Mouse (Mus musculus) hindbrain, embryonic 14.5 days (tissue): ENCODE measurements around the gene Xrcc1. TPM values are rescaled to one million over a fixed set of nuclear protein-coding genes. Genes with fewer than 3 reads are reported as not detected.
"Not testable (repeated sequence)": the region's sequence is repeated elsewhere in the genome, so short reads cannot be mapped to it uniquely, and the experiment has no call there.

Experiments used
- ATAC-seq: fragments of 200-750 bp; cut with Nextera tagmentation; 2 replicates; pipeline ENCODE4 v1.8.0; 2017; ENCODE audit warnings: moderate number of reproducible peaks, mild to moderate bottlenecking, moderate TSS enrichment, moderate library complexity; ENCODE audit not compliant: low FRiP score
- DNase-seq: peaks from one replicate; pipeline ENCODE4 v3.0.0-alpha.2; 2015; ENCODE audit warnings: low spot score
- H3K27ac ChIP-seq: fragments of 300-500 bp; sonication (generic); 2 replicates; pipeline ENCODE4 v1.5.1; 2014; ENCODE audit warnings: mild to moderate bottlenecking, moderate library complexity
- H3K27me3 ChIP-seq: fragments of 300-500 bp; sonication (generic); 2 replicates; pipeline ENCODE4 v1.6.1; 2014; ENCODE audit warnings: mild to moderate bottlenecking, low read length, mixed read lengths; ENCODE audit not compliant: control insufficient read depth, insufficient read depth
- H3K36me3 ChIP-seq: fragments of 300-500 bp; sonication (generic); replicated peaks from 2 replicates; pipeline ENCODE4 v1.6.1; 2014; ENCODE audit not compliant: control insufficient read depth, insufficient read depth
- H3K4me1 ChIP-seq: fragments of 300-500 bp; sonication (generic); replicated peaks from 2 replicates; pipeline ENCODE4 v1.6.1; 2014; ENCODE audit warnings: antibody characterized with exemption, low read length, mixed read lengths; ENCODE audit not compliant: control insufficient read depth, insufficient read depth
- H3K4me2 ChIP-seq: fragments of 300-500 bp; sonication (generic); replicated peaks from 2 replicates; pipeline ENCODE4 v1.6.1; 2014; ENCODE audit warnings: mild to moderate bottlenecking, moderate library complexity
- H3K4me3 ChIP-seq: fragments of 300-500 bp; sonication (generic); replicated peaks from 2 replicates; pipeline ENCODE4 v1.5.1; 2014; ENCODE audit warnings: mild to moderate bottlenecking, low read length
- H3K9ac ChIP-seq: fragments of 300-500 bp; sonication (generic); 2 replicates; pipeline ENCODE4 v1.6.1; 2014
- H3K9me3 ChIP-seq: fragments of 300-500 bp; sonication (generic); 2 replicates; pipeline ENCODE4 v1.6.1; 2016; ENCODE audit warnings: low read length; ENCODE audit not compliant: control insufficient read depth
- WGBS: fragments of 180-500 bp; shearing (Covaris S2); extraction: QIAGEN DNeasy Blood & Tissue Kit; methylation state at CpG from one replicate; pipeline ENCODE4 v1.1.7; 2014; 5-methylcytosine and 5-hydroxymethylcytosine counted together
- polyA plus RNA-seq: library from polyadenylated mRNA; unstranded; fragments of >200 nt; fragmentation: Nextera tagmentation; extraction: Ambion mirVana; gene quantifications from 2 replicates; pipeline ENCODE4 v1.2.1, GENCODE M21; 2014

Gene Xrcc1
- polyA plus RNA-seq, 1 experiment from 2014 or later, result 52.3 TPM

DNA sequence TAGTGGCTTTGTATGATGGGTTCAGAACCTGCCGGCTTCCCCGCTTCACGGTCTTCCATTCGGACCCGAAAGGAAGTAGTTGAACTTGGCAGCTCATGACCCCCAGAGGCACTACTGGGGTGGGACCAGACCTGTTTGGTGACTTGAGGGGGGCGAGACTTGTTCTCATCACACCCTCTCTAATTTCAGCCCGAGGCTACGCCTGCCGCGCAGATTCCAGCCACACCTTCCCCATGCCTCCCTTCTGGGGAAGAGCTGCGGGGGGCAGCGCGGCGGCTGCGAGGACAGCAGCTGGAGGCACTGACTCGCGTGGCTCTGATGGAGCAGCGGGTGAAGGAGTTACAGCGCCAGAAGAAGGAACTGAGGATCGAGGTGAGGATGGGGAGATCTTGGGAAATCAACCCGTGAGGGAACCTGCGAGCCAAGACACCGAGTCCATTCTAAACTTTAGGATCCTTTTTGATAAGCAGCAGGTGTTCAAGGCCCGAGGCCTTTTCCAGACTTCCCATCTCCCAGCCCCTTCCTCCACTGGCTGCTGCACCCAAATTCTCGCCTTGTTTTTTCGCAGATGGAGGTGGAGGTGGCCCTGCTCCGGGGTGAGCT is 66.3 kb downstream of the Xrcc1 start:
- Histone ChIP-seq H3K27me3 (peaks cover 53% of the 10 kb centered on the region), H3K4me1 (peaks cover 12% of the 10 kb centered on the region; the same call in 1 of the 2 replicates), H3K9ac (no peak overlapping the region), H3K4me2 (peak overlapping the region; percentile 8; the same call in 1 of the 2 replicates), H3K9me3 (no peaks in the 10 kb centered on the region), H3K4me3 (0 out of 2 replicates have a peak overlapping the region, but pooled peaks have one; percentile 7), H3K36me3 (no peaks in the 10 kb centered on the region), H3K27ac (no peak overlapping the region)
- no peak for ATAC-seq
- DNase-seq, result no peak
- WGBS, result 3% methylated on average over 27 of the region's 27 CpGs

GRCm38 (mm10) chr7:24614816-24615215 is 68.7 kb downstream of the Xrcc1 start:
- H3K36me3 ChIP-seq, result no peaks in the 10 kb centered on the region
- ATAC-seq, result no peak
- H3K4me1 ChIP-seq, result peaks cover 12% of the 10 kb centered on the region; the same call in 1 of the 2 replicates
- no peaks in the 10 kb centered on the region for H3K9me3 ChIP-seq
- H3K4me3 ChIP-seq, result no peak overlapping the region
- no peak overlapping the region for H3K27ac ChIP-seq
- peaks cover 40% of the 10 kb centered on the region for H3K27me3 ChIP-seq
- WGBS, result 72% methylated on average over 13 of the region's 13 CpGs
- no peak for DNase-seq
- H3K9ac ChIP-seq, result no peak overlapping the region
- H3K4me2 ChIP-seq, result no peak overlapping the region

DNA sequence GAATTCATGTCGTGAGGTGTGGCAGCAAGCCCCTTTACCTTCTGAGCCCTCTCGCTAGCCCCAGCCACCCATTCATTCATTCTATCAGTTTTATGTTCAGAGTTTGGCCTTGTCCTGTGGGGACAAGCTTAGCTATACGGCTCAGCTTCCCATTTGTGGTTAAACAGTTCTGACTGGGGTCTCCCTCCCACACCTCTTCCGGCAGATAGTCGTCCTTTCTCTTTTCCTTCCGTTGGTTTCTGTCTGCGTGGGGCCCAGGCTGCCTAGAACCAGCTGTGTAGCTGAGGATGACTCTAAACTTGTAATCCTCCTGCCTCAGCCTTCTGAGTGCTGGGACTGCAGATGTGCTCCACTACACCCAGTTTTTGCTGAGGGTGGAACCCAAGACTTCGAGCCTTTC is 71.7 kb downstream of the Xrcc1 start:
- Histone ChIP-seq H3K27me3 (peaks cover 10% of the 10 kb centered on the region), H3K9me3 (no peaks in the 10 kb centered on the region), H3K9ac (no peak overlapping the region), H3K4me1 (0 out of 2 replicates have a peak, but pooled peaks cover 1% of the 10 kb centered on the region), H3K36me3 (no peaks in the 10 kb centered on the region), H3K27ac (no peak overlapping the region), H3K4me3 (no peak overlapping the region), H3K4me2 (no peak overlapping the region)
- ATAC-seq (no peak), DNase-seq (no peak)
- WGBS, result 83% methylated on average over 8 of the region's 8 CpGs

DNA sequence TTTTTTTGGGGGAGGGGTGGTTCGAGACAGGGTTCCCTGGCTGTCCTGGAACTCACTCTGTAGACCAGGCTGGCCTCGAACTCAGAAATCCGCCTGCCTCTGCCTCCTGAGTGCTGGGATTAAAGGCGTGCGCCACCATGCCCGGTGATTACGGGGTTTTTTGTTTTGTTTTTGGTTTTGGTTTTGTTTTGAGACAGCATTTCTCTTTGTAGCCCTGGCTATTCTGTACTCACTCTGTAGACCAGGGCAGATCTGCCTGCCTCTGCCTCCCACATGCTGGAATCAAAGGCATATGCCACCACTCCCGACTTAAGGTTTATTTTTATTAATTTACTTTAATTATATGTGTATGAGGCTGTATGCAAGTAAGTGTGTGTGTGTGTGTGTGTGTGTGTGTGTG is 72.3 kb downstream of the Xrcc1 start:
- DNase-seq, H3K36me3 ChIP-seq, ATAC-seq, H3K27me3 ChIP-seq, H3K4me3 ChIP-seq, H3K9ac ChIP-seq, H3K4me2 ChIP-seq, H3K27ac ChIP-seq, H3K9me3 ChIP-seq, H3K4me1 ChIP-seq: not testable (repeated sequence)
- 92% methylated on average over 8 of the region's 8 CpGs for WGBS

DNA sequence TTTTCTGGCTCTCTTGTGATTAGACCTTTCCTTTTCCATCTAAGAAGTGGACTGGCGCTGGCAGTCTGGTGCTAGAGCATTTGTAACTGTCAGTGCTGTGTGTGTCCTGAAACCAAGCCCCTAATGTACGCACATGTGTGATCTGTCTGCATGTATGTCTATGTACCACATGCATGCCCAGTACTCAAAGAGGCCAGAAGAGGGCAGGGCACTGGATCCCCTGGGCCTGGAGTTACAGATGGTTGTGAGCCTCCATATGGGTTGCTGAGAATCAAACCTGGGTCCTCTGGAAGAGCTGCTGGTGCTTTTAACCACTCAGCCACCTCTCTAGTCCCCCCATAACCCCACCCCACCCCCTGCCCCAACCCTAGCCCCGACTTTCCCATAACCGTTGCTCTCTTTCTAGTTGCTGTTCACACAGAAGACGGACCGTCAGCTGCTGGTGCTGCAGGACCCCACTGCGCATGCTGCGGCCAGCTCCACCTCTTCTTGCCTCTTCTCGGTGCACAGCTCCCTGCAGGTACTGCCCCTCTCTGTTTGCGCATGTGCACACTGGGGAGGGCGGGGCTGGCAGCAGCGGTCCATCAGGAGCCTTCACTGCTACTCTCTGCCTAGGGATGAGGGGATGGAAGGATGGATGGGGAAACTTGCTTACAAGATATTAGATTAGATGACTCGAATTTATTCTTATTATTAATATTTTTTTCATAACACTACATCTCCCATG is 73.7 kb downstream of the Xrcc1 start:
- Histone ChIP-seq H3K4me1 (no peaks in the 10 kb centered on the region), H3K9ac (no peak overlapping the region), H3K27me3 (no peaks in the 10 kb centered on the region), H3K4me2 (no peak overlapping the region), H3K36me3 (no peaks in the 10 kb centered on the region), H3K4me3 (no peak overlapping the region), H3K9me3 (no peaks in the 10 kb centered on the region), H3K27ac (no peak overlapping the region)
- 53% methylated on average over 13 of the region's 13 CpGs for WGBS
- ATAC-seq, result no peak
- DNase-seq, result no peak

DNA sequence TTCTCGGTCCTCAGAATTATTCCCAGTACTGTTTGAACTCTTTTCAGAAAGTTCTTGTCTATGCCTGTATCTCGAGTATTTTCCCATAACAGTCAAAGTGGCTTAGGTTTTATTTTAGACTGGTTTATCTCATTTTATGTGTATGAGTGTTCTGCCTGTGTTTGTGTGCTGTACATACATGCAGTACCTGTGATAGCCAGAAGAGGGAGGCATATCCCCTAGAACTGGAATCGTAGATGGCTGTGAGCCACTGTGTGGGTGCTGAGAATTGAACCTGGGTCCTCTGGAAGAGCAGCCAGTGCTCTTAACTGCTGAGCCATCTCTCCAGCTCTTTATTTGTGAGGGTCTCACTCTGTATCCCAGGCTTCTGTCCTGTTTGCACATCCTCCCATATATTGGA is 75.1 kb downstream of the Xrcc1 start:
- Histone ChIP-seq H3K4me1 (no peaks in the 10 kb centered on the region), H3K4me2 (no peak overlapping the region), H3K27ac (no peak overlapping the region), H3K9me3 (no peaks in the 10 kb centered on the region), H3K27me3 (no peaks in the 10 kb centered on the region), H3K9ac (no peak overlapping the region), H3K36me3 (no peaks in the 10 kb centered on the region), H3K4me3 (no peak overlapping the region)
- WGBS, result 82% methylated on average over 3 of the region's 3 CpGs
- DNase-seq (no peak), ATAC-seq (no peak)

DNA sequence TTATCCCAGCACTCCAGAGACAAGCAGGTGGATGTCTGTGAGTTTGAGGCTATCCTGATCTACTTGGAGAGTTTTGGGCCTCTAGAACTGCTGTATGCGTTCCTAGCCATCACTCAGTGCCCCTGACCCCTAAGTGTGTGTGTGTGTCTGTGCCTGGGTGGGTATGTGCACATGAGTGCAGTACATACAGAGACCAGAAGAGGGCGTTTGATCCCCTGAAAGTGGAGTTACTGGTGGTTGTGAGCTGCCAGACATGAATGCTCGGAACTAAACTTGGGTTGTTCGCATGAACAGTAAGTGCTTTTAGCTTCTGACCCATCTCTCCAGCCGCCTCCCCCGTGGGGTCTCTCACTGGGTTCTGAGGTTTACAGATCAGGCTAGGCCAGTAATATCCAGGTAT is 76.9 kb downstream of the Xrcc1 start:
- no peaks in the 10 kb centered on the region for H3K4me1 ChIP-seq
- no peak overlapping the region for H3K4me2 ChIP-seq
- no peaks in the 10 kb centered on the region for H3K36me3 ChIP-seq
- ATAC-seq (no peak), DNase-seq (no peak)
- 84% methylated on average over 6 of the region's 6 CpGs for WGBS
- no peaks in the 10 kb centered on the region for H3K9me3 ChIP-seq
- no peak overlapping the region for H3K27ac ChIP-seq
- no peak overlapping the region for H3K9ac ChIP-seq
- no peaks in the 10 kb centered on the region for H3K27me3 ChIP-seq
- H3K4me3 ChIP-seq, result no peak overlapping the region

Other genes starting within 250 kb of the Xrcc1 start
- gene Zfp61, start 245.1 kb upstream of the Xrcc1 start, polyA plus RNA-seq, result 33.5 and 34.0 TPM in 2 replicates
- gene Zfp94, start 229.6 kb upstream of the Xrcc1 start, polyA plus RNA-seq, result 19.6 and 20.9 TPM in 2 replicates
- 0.31 TPM in 1 of 2 replicates, not detected in the other for gene Tescl, start 212.4 kb upstream of the Xrcc1 start, polyA plus RNA-seq
- gene Lypd5, start 197.1 kb upstream of the Xrcc1 start, polyA plus RNA-seq, result not detected in 2 replicates
- gene Kcnn4, start 176.0 kb upstream of the Xrcc1 start, polyA plus RNA-seq, result 1.7 and 2.8 TPM in 2 replicates
- gene Smg9, start 146.7 kb upstream of the Xrcc1 start, polyA plus RNA-seq, result 30.1 and 30.3 TPM in 2 replicates
- not detected in 2 replicates for gene Irgc1, start 94.0 kb upstream of the Xrcc1 start, polyA plus RNA-seq
- gene Plaur, start 83.8 kb upstream of the Xrcc1 start, polyA plus RNA-seq, result 1.6 and 1.9 TPM in 2 replicates
- gene Cadm4, start 64.3 kb upstream of the Xrcc1 start, polyA plus RNA-seq, result 22.7 and 28.3 TPM in 2 replicates
- 181 and 201 TPM in 2 replicates for gene Zfp428, start 39.3 kb upstream of the Xrcc1 start, polyA plus RNA-seq
- 0.65 and 0.98 TPM in 2 replicates for gene AC161166.1, start 33.8 kb upstream of the Xrcc1 start, polyA plus RNA-seq
- 28.0 and 33.5 TPM in 2 replicates for gene Irgq, start 15.6 kb upstream of the Xrcc1 start, polyA plus RNA-seq
- not detected in 2 replicates for gene Pinlyp, start 171 bp upstream of the Xrcc1 start, polyA plus RNA-seq
- gene Ethe1, start 41.3 kb downstream of the Xrcc1 start, polyA plus RNA-seq, result 25.8 and 26.4 TPM in 2 replicates
- gene Zfp575, start 41.4 kb downstream of the Xrcc1 start, polyA plus RNA-seq, result 10.3 and 11.4 TPM in 2 replicates
- not detected in 2 replicates for gene Phldb3, start 64.5 kb downstream of the Xrcc1 start, polyA plus RNA-seq
- 0.27 and 0.29 TPM in 2 replicates for gene Lypd3, start 90.3 kb downstream of the Xrcc1 start, polyA plus RNA-seq
- not detected in 2 replicates for gene Tex101, start 130.4 kb downstream of the Xrcc1 start, polyA plus RNA-seq
- gene BC049730, start 163.0 kb downstream of the Xrcc1 start, polyA plus RNA-seq, result not detected in 2 replicates
- gene Gm4763, start 180.6 kb downstream of the Xrcc1 start, polyA plus RNA-seq, result not detected in 2 replicates
- 0.11 and 0.35 TPM in 2 replicates for gene Cd177, start 214.0 kb downstream of the Xrcc1 start, polyA plus RNA-seq
- 0.41 TPM in 1 of 2 replicates, not detected in the other for gene Ceacam10, start 230.9 kb downstream of the Xrcc1 start, polyA plus RNA-seq